Mouse (Mus musculus): Measurements from ENCODE around the gene Mybpc2. TPM values are rescaled to one million over a fixed set of nuclear protein-coding genes. Genes with fewer than 3 reads are reported as not detected.

Gene Mybpc2
- total and polyA plus RNA-seq, 2 experiments from 2014 or later = 0.29 to 0.33 TPM

GRCm38 (mm10) chr7:44547725-44548124 is 23.3 kb upstream of the Mybpc2 start:
- Histone ChIP-seq H3K36me3 (ENCODE audit: insufficient read depth) (peaks cover 26% of the 10 kb centered on the region), H3K27ac (ENCODE audit: low read depth, low read length) (no peak overlapping the region), H3K4me3 (ENCODE audit: low read depth, low read length) (peak overlapping the region; percentile 55), H3K4me2 (ENCODE audit: low read depth) (peak overlapping the region; percentile 98), H3K9me3 (ENCODE audit: low read length) (no peaks in the 10 kb centered on the region), H3K9ac (peak overlapping the region; percentile 18; the same call in 1 of the 2 replicates), H3K4me1 (ENCODE audit: insufficient read depth) (peaks cover 8% of the 10 kb centered on the region; the same call in 1 of the 2 replicates), H3K27me3 (ENCODE audit: insufficient read depth, low read length) (no peaks in the 10 kb centered on the region)
- ATAC-seq = no peak
- DNase-seq = no peak
- WGBS = 28% methylated on average over 5 of the region's 5 CpGs
- TF ChIP-seq CTCF (IDR thresholded peaks at IDR 0.05; ENCODE audit: low read depth) = no peak

DNA sequence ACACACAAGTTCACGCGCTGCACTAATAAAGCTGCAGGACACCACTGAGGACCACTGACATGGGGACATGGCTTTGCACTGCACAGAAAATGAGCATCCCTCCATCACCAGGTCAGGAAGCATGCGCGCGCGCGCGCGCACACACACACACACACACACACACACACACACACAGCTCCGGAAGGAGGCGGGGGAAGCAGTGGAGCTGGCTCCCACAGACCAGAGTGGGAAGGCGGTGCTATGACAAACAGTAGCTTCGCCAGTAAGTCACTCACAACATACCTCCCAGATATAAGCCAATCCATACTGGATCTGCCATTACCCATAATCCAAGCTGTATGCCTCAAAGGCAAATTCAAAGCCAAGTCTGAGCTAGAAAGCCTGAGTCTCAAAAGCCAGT is 22.6 kb upstream of the Mybpc2 start:
- no peak for TF ChIP-seq CTCF (IDR thresholded peaks at IDR 0.05; ENCODE audit: low read depth)
- Histone ChIP-seq H3K9me3 (ENCODE audit: low read length) (no peaks in the 10 kb centered on the region), H3K9ac (0 out of 2 replicates have a peak overlapping the region, but pooled peaks have one; percentile 18), H3K4me1 (ENCODE audit: insufficient read depth) (peaks cover 8% of the 10 kb centered on the region; the same call in 1 of the 2 replicates), H3K27ac (ENCODE audit: low read depth, low read length) (no peak overlapping the region), H3K36me3 (ENCODE audit: insufficient read depth) (peaks cover 31% of the 10 kb centered on the region), H3K4me3 (ENCODE audit: low read depth, low read length) (no peak overlapping the region), H3K4me2 (ENCODE audit: low read depth) (no peak overlapping the region), H3K27me3 (ENCODE audit: insufficient read depth, low read length) (no peaks in the 10 kb centered on the region)
- DNase-seq = no peak
- WGBS = 97% methylated on average over 13 of the region's 13 CpGs
- ATAC-seq = no peak

DNA sequence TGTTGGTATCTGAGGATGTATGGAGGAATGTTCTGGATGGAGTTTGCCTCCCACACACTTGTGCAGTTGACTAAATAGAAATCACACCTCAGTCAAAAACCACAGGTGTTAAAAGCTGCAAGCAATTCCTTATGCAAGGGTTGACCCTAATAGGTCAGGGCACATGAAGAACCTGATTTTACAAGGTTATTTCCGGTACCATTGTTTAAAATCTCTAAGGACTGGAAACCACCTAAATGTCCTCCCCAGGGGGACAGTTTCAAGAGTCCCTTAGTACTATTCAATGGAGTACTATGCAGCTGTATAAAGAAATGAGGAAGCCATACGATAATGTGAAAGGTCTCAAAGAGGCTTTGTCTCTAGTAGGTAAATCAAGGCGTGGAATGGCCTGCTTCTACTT is 21.8 kb upstream of the Mybpc2 start:
- no peak for DNase-seq
- Histone ChIP-seq H3K36me3 (ENCODE audit: insufficient read depth) (peaks cover 26% of the 10 kb centered on the region), H3K4me2 (ENCODE audit: low read depth) (no peak overlapping the region), H3K4me1 (ENCODE audit: insufficient read depth) (peaks cover 8% of the 10 kb centered on the region; the same call in 1 of the 2 replicates), H3K4me3 (ENCODE audit: low read depth, low read length) (no peak overlapping the region), H3K27me3 (ENCODE audit: insufficient read depth, low read length) (no peaks in the 10 kb centered on the region), H3K9ac (no peak overlapping the region), H3K27ac (ENCODE audit: low read depth, low read length) (no peak overlapping the region), H3K9me3 (ENCODE audit: low read length) (no peaks in the 10 kb centered on the region)
- no peak for TF ChIP-seq CTCF (IDR thresholded peaks at IDR 0.05; ENCODE audit: low read depth)
- ATAC-seq = no peak
- 99% methylated on average over 3 of the region's 3 CpGs for WGBS

GRCm38 (mm10) chr7:44543071-44543470 is 18.6 kb upstream of the Mybpc2 start:
- Histone ChIP-seq H3K36me3 (ENCODE audit: insufficient read depth) (peaks cover 21% of the 10 kb centered on the region), H3K27me3 (ENCODE audit: insufficient read depth, low read length) (no peaks in the 10 kb centered on the region), H3K27ac (ENCODE audit: low read depth, low read length) (no peak overlapping the region), H3K4me1 (ENCODE audit: insufficient read depth) (peaks cover 5% of the 10 kb centered on the region; the same call in 1 of the 2 replicates), H3K9me3 (ENCODE audit: low read length) (no peaks in the 10 kb centered on the region), H3K4me2 (ENCODE audit: low read depth) (no peak overlapping the region), H3K4me3 (ENCODE audit: low read depth, low read length) (no peak overlapping the region), H3K9ac (no peak overlapping the region)
- DNase-seq (no peak), ATAC-seq (no peak)
- 84% methylated on average over 12 of the region's 12 CpGs for WGBS
- no peak for TF ChIP-seq CTCF (IDR thresholded peaks at IDR 0.05; ENCODE audit: low read depth)

GRCm38 (mm10) chr7:44542555-44542954 is 18.1 kb upstream of the Mybpc2 start:
- H3K36me3 ChIP-seq (ENCODE audit: insufficient read depth) = peaks cover 21% of the 10 kb centered on the region
- H3K9me3 ChIP-seq (ENCODE audit: low read length) = no peaks in the 10 kb centered on the region
- no peaks in the 10 kb centered on the region for H3K27me3 ChIP-seq (ENCODE audit: insufficient read depth, low read length)
- no peak overlapping the region for H3K4me2 ChIP-seq (ENCODE audit: low read depth)
- TF ChIP-seq CTCF (IDR thresholded peaks at IDR 0.05; ENCODE audit: low read depth) = no peak
- H3K4me1 ChIP-seq (ENCODE audit: insufficient read depth) = no peaks in the 10 kb centered on the region
- ATAC-seq (no peak), DNase-seq (no peak)
- H3K27ac ChIP-seq (ENCODE audit: low read depth, low read length) = no peak overlapping the region
- H3K4me3 ChIP-seq (ENCODE audit: low read depth, low read length) = no peak overlapping the region
- WGBS = 95% methylated on average over 11 of the region's 11 CpGs
- no peak overlapping the region for H3K9ac ChIP-seq

- 94% methylated on average over 41 of the region's 41 CpGs for WGBS
- H3K4me2 ChIP-seq (ENCODE audit: low read depth) = no peak overlapping the region
- ATAC-seq (no peak), DNase-seq (no peak)
- no peak overlapping the region for H3K27ac ChIP-seq (ENCODE audit: low read depth, low read length)
- H3K4me3 ChIP-seq (ENCODE audit: low read depth, low read length) = no peak overlapping the region
- TF ChIP-seq CTCF (IDR thresholded peaks at IDR 0.05; ENCODE audit: low read depth) = no peak
- H3K36me3 ChIP-seq (ENCODE audit: insufficient read depth) = peaks cover 24% of the 10 kb centered on the region
- H3K9me3 ChIP-seq (ENCODE audit: low read length) = no peaks in the 10 kb centered on the region
- H3K27me3 ChIP-seq (ENCODE audit: insufficient read depth, low read length) = no peaks in the 10 kb centered on the region
- H3K9ac ChIP-seq = no peak overlapping the region
- no peaks in the 10 kb centered on the region for H3K4me1 ChIP-seq (ENCODE audit: insufficient read depth)
Observed at GRCm38 (mm10) chr7:44538756-44539624, 14.5 kb upstream of the Mybpc2 start.

GRCm38 (mm10) chr7:44537496-44537895 is 13.0 kb upstream of the Mybpc2 start:
- TF ChIP-seq CTCF (IDR thresholded peaks at IDR 0.05; ENCODE audit: low read depth) = no peak
- WGBS = 91% methylated on average over 13 of the region's 13 CpGs

More at GRCm38 (mm10) chr7:44537496-44537895, 13.0 kb upstream of the Mybpc2 start:
- no peak overlapping the region for H3K4me3 ChIP-seq (ENCODE audit: low read depth, low read length)
- ATAC-seq (no peak), DNase-seq (no peak)
- H3K36me3 ChIP-seq (ENCODE audit: insufficient read depth) = peaks cover 22% of the 10 kb centered on the region
- no peaks in the 10 kb centered on the region for H3K27me3 ChIP-seq (ENCODE audit: insufficient read depth, low read length)
- H3K9me3 ChIP-seq (ENCODE audit: low read length) = no peaks in the 10 kb centered on the region
- no peak overlapping the region for H3K4me2 ChIP-seq (ENCODE audit: low read depth)
- no peak overlapping the region for H3K9ac ChIP-seq
- H3K4me1 ChIP-seq (ENCODE audit: insufficient read depth) = no peaks in the 10 kb centered on the region
- no peak overlapping the region for H3K27ac ChIP-seq (ENCODE audit: low read depth, low read length)

Data from forebrain, postnatal 0 days (tissue).